Mouse (Mus musculus): ENCODE results near the gene Krtap29-1. TPM values are rescaled to one million over a fixed set of nuclear protein-coding genes. Genes with fewer than 3 reads are reported as not detected.

Krtap29-1 gene
- total and polyA plus RNA-seq, 3 experiments: not detected

DNA sequence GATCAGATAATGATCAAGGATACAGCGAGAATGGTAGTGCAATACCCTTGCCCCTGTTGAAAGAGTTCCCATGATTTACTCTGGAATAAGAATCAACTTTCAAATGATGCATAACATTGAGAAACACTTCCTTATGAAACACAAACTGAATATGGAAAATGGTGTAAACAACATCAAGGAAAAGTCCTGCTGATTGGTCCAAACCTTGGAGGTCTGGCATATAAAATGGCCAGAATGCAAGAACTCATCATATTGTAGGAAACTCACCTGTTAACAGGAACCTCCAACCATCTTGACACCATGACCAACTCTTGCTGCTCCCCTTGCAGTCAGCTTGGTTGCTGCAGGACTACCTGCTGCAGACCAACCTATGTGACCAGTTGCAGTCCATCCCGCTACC, 30.7 kb downstream of the Krtap29-1 start, which contains the start of gene Krtap9-5:
TSS of gene Krtap9-5 (plus strand) at position 301 of the 400 bp plus-strand sequence.
- no peak for DNase-seq

- no peak for DNase-seq
These were observed 41.0 kb downstream of the Krtap29-1 start for GRCm38 (mm10) chr11:99937751-99938264.

- DNase-seq: no peak
These were observed 42.9 kb downstream of the Krtap29-1 start, which contains the start of gene Krtap31-2 for GRCm38 (mm10) chr11:99935991-99936390. Krtap31-2 (plus strand) TSS chr11:99936291.

Other genes with a start within 250 kb of the Krtap29-1 start
Only the 30 nearest of the 33 such genes appear.
- gene Gm11595, start 206.1 kb downstream of the Krtap29-1 start, total RNA-seq (2021): not detected
- not detected in 2 replicates for gene Gm11595, start 206.1 kb downstream of the Krtap29-1 start, polyA plus RNA-seq (2012; rRNA removed)
- not detected for gene Krtap4-8, start 198.3 kb downstream of the Krtap29-1 start, total RNA-seq (2021)
- gene Krtap4-8, start 198.3 kb downstream of the Krtap29-1 start, polyA plus RNA-seq (2012; rRNA removed): not detected in 2 replicates
- not detected for gene Krtap4-9, start 193.9 kb downstream of the Krtap29-1 start, total RNA-seq (2021)
- not detected in 2 replicates for gene Krtap4-9, start 193.9 kb downstream of the Krtap29-1 start, polyA plus RNA-seq (2012; rRNA removed)
- gene Gm11596, start 185.6 kb downstream of the Krtap29-1 start, total RNA-seq (2021): not detected
- gene Gm11596, start 185.6 kb downstream of the Krtap29-1 start, polyA plus RNA-seq (2012; rRNA removed): not detected in 2 replicates
- not detected for gene Gm11569, start 180.1 kb downstream of the Krtap29-1 start, total RNA-seq (2021)
- gene Gm11569, start 180.1 kb downstream of the Krtap29-1 start, polyA plus RNA-seq (2012; rRNA removed): not detected in 2 replicates
- gene Gm11554, start 174.6 kb downstream of the Krtap29-1 start, total RNA-seq (2021): not detected
- gene Gm11554, start 174.6 kb downstream of the Krtap29-1 start, polyA plus RNA-seq (2012; rRNA removed): not detected in 2 replicates
- gene Krtap4-13, start 169.2 kb downstream of the Krtap29-1 start, total RNA-seq (2021): not detected
- gene Krtap4-13, start 169.2 kb downstream of the Krtap29-1 start, polyA plus RNA-seq (2012; rRNA removed): not detected in 2 replicates
- not detected for gene Gm11564, start 163.4 kb downstream of the Krtap29-1 start, total RNA-seq (2021)
- not detected in 2 replicates for gene Gm11564, start 163.4 kb downstream of the Krtap29-1 start, polyA plus RNA-seq (2012; rRNA removed)
- gene 2300003K06Rik, start 141.0 kb downstream of the Krtap29-1 start, total RNA-seq (2021): not detected
- gene 2300003K06Rik, start 141.0 kb downstream of the Krtap29-1 start, polyA plus RNA-seq (2012; rRNA removed): not detected in 2 replicates
- gene Krtap4-16, start 127.4 kb downstream of the Krtap29-1 start, total RNA-seq (2021): not detected
- gene Krtap4-16, start 127.4 kb downstream of the Krtap29-1 start, polyA plus RNA-seq (2012; rRNA removed): not detected in 2 replicates
- gene Gm11568, start 121.1 kb downstream of the Krtap29-1 start, total RNA-seq (2021): not detected
- gene Gm11568, start 121.1 kb downstream of the Krtap29-1 start, polyA plus RNA-seq (2012; rRNA removed): not detected in 2 replicates
- not detected for gene Gm11559, start 114.6 kb downstream of the Krtap29-1 start, total RNA-seq (2021)
- gene Gm11559, start 114.6 kb downstream of the Krtap29-1 start, polyA plus RNA-seq (2012; rRNA removed): not detected in 2 replicates
- not detected for gene Krtap9-1, start 105.7 kb downstream of the Krtap29-1 start, total RNA-seq (2021)
- gene Krtap9-1, start 105.7 kb downstream of the Krtap29-1 start, polyA plus RNA-seq (2012; rRNA removed): not detected in 2 replicates
- gene Gm11567, start 99.9 kb downstream of the Krtap29-1 start, total RNA-seq (2021): not detected
- gene Gm11567, start 99.9 kb downstream of the Krtap29-1 start, polyA plus RNA-seq (2012; rRNA removed): not detected in 2 replicates
- gene Krtap31-1, start 71.1 kb downstream of the Krtap29-1 start, total RNA-seq (2021): not detected
- not detected in 2 replicates for gene Krtap31-1, start 71.1 kb downstream of the Krtap29-1 start, polyA plus RNA-seq (2012; rRNA removed)
- not detected for gene Gm11565, start 64.3 kb downstream of the Krtap29-1 start, total RNA-seq (2021)
- gene Gm11565, start 64.3 kb downstream of the Krtap29-1 start, polyA plus RNA-seq (2012; rRNA removed): not detected in 2 replicates
- gene Krtap31-2, start 42.8 kb downstream of the Krtap29-1 start, total RNA-seq (2021): not detected
- not detected in 2 replicates for gene Krtap31-2, start 42.8 kb downstream of the Krtap29-1 start, polyA plus RNA-seq (2012; rRNA removed)
- not detected for gene Krtap9-5, start 30.6 kb downstream of the Krtap29-1 start, total RNA-seq (2021)
- not detected in 2 replicates for gene Krtap9-5, start 30.6 kb downstream of the Krtap29-1 start, polyA plus RNA-seq (2012; rRNA removed)
- not detected for gene Krtap16-1, start 7.5 kb upstream of the Krtap29-1 start, total RNA-seq (2021)
- not detected in 2 replicates for gene Krtap16-1, start 7.5 kb upstream of the Krtap29-1 start, polyA plus RNA-seq (2012; rRNA removed)
- not detected for gene Krtap17-1, start 14.9 kb upstream of the Krtap29-1 start, total RNA-seq (2021)
- not detected in 2 replicates for gene Krtap17-1, start 14.9 kb upstream of the Krtap29-1 start, polyA plus RNA-seq (2012; rRNA removed)
- not detected for gene Krt33a, start 37.2 kb upstream of the Krtap29-1 start, total RNA-seq (2021)
- not detected in 2 replicates for gene Krt33a, start 37.2 kb upstream of the Krtap29-1 start, polyA plus RNA-seq (2012; rRNA removed)
- not detected for gene Krt33b, start 50.8 kb upstream of the Krtap29-1 start, total RNA-seq (2021)
- gene Krt33b, start 50.8 kb upstream of the Krtap29-1 start, polyA plus RNA-seq (2012; rRNA removed): not detected in 2 replicates
- not detected for gene Krt34, start 62.5 kb upstream of the Krtap29-1 start, total RNA-seq (2021)
- gene Krt34, start 62.5 kb upstream of the Krtap29-1 start, polyA plus RNA-seq (2012; rRNA removed): not detected in 2 replicates
- gene Krt31, start 71.5 kb upstream of the Krtap29-1 start, total RNA-seq (2021): not detected
- gene Krt31, start 71.5 kb upstream of the Krtap29-1 start, polyA plus RNA-seq (2012; rRNA removed): not detected in 2 replicates
- gene Krt32, start 109.2 kb upstream of the Krtap29-1 start, total RNA-seq (2021): not detected
- not detected in 2 replicates for gene Krt32, start 109.2 kb upstream of the Krtap29-1 start, polyA plus RNA-seq (2012; rRNA removed)
- not detected for gene Krt35, start 117.2 kb upstream of the Krtap29-1 start, total RNA-seq (2021)
- gene Krt35, start 117.2 kb upstream of the Krtap29-1 start, polyA plus RNA-seq (2012; rRNA removed): not detected in 2 replicates
- under 1 TPM; 0.28 to 0.43 TPM for gene Krt36, start 126.6 kb upstream of the Krtap29-1 start, total RNA-seq (2021)
- 0.31 and 0.50 TPM in 2 replicates for gene Krt36, start 126.6 kb upstream of the Krtap29-1 start, polyA plus RNA-seq (2012; rRNA removed)
- not detected for gene Krt13, start 142.5 kb upstream of the Krtap29-1 start, total RNA-seq (2021)
- gene Krt13, start 142.5 kb upstream of the Krtap29-1 start, polyA plus RNA-seq (2012; rRNA removed): not detected in 2 replicates
- not detected for gene Krt15, start 156.9 kb upstream of the Krtap29-1 start, total RNA-seq (2021)
- gene Krt15, start 156.9 kb upstream of the Krtap29-1 start, polyA plus RNA-seq (2012; rRNA removed): not detected in 2 replicates
- gene Krt19, start 169.6 kb upstream of the Krtap29-1 start, total RNA-seq (2021): 1 to 10 TPM; 6.1 to 8.6 TPM
- 2.6 and 4.4 TPM in 2 replicates for gene Krt19, start 169.6 kb upstream of the Krtap29-1 start, polyA plus RNA-seq (2012; rRNA removed)

All from adrenal gland, adult 2 months (tissue).